Mouse (Mus musculus) midbrain, embryonic 14.5 days (tissue): ENCODE results near the gene Fndc1. TPM values are rescaled to one million over a fixed set of nuclear protein-coding genes. Genes with fewer than 3 reads are reported as not detected.
A peak's percentile ranks its signal among the peaks of the same experiment; 100 is the strongest.

Experiments
- ATAC-seq: fragments of 200-750 bp; cut with Nextera tagmentation; 2 replicates; pipeline ENCODE4 v1.8.0; 2017; ENCODE audit warnings: moderate number of reproducible peaks, moderate library complexity; ENCODE audit not compliant: low FRiP score, low TSS enrichment
- DNase-seq: peaks from one replicate; pipeline ENCODE4 v3.0.0-alpha.2; 2015
- H3K27ac ChIP-seq: fragments of 300-500 bp; sonication (generic); replicated peaks from 2 replicates; pipeline ENCODE4 v1.5.1; 2014; ENCODE audit warnings: mild to moderate bottlenecking, low read depth, low read length, moderate library complexity
- H3K27me3 ChIP-seq: fragments of 300-500 bp; sonication (generic); 2 replicates; pipeline ENCODE4 v1.6.1; 2014; ENCODE audit warnings: low read length, control low read depth, mixed read lengths; ENCODE audit not compliant: control insufficient read depth, insufficient read depth
- H3K36me3 ChIP-seq: fragments of 300-500 bp; sonication (generic); 2 replicates; pipeline ENCODE4 v1.6.1; 2014; ENCODE audit warnings: low read length, control low read depth; ENCODE audit not compliant: control insufficient read depth, insufficient read depth
- H3K4me1 ChIP-seq: fragments of 300-500 bp; sonication (generic); 2 replicates; pipeline ENCODE4 v1.6.1; 2014; ENCODE audit warnings: mild to moderate bottlenecking, antibody characterized with exemption, low read length, control low read depth; ENCODE audit not compliant: control insufficient read depth, insufficient read depth
- H3K4me2 ChIP-seq: fragments of 300-500 bp; sonication (generic); 2 replicates; pipeline ENCODE4 v1.6.1; 2014; ENCODE audit warnings: mild to moderate bottlenecking, low read length, moderate library complexity
- H3K4me3 ChIP-seq: fragments of 300-500 bp; sonication (generic); replicated peaks from 2 replicates; pipeline ENCODE4 v1.5.1; 2014; ENCODE audit warnings: low read depth, low read length
- H3K9ac ChIP-seq: fragments of 300-500 bp; sonication (generic); replicated peaks from 2 replicates; pipeline ENCODE4 v1.6.1; 2014; ENCODE audit warnings: mild to moderate bottlenecking, low read length, moderate library complexity
- H3K9me3 ChIP-seq: fragments of 300-500 bp; sonication (generic); 2 replicates; pipeline ENCODE4 v1.6.1; 2016; ENCODE audit warnings: low read length, control low read depth, mixed read lengths; ENCODE audit not compliant: control insufficient read depth
- WGBS: fragments of 180-500 bp; shearing (Covaris S2); extraction: QIAGEN DNeasy Blood & Tissue Kit; methylation state at CpG from one replicate; pipeline ENCODE4 v1.1.7; 2014; 5-methylcytosine and 5-hydroxymethylcytosine counted together
- polyA plus RNA-seq: library from polyadenylated mRNA; unstranded; fragments of >200 nt; fragmentation: Nextera tagmentation; extraction: Ambion mirVana; gene quantifications from 2 replicates; pipeline ENCODE4 v1.2.1, GENCODE M21; 2014

Fndc1 gene
- polyA plus RNA-seq, result 3.5 and 3.8 TPM in 2 replicates

DNA sequence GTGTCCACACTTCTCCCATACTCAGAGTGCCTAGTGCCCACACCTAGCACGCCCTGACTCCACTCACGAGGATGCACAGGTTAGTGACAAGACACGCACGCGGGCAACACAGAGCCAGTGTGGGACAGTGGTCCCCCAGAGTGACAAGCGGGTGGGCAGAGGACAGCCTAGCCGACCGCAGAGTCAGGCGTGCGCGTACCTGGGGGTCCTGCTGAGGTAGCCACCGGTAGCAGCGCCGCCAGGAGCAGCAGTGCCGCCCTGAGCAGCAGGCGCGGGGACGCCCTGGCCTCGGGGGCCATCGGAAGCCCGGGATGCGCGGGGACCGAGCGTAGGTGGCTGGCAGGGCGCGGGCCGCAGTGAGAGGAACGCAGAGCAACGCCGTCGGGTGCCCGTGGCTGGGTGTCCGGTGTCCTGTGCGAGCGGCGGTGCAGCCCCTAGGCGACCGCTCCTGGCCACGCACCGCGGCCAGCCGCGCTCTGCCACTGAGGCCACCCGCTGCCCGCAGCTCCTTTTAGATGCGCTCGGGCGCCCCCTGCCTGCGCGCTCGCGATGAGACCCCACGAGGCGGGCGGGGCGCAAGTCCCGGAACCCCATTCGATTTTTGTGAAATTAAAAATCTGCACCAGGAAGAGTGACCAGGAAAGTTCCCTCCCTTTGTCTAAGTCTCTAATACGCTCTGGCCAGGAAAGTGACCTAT is at the start of gene Fndc1:
TSS of gene Fndc1 (minus strand) at position 484 of the 697 bp plus-strand sequence.
- H3K36me3 ChIP-seq, result no peaks in the 10 kb centered on the region
- peak; percentile 88 for DNase-seq
- WGBS, result 2% methylated on average over 60 of the region's 60 CpGs

DNA sequence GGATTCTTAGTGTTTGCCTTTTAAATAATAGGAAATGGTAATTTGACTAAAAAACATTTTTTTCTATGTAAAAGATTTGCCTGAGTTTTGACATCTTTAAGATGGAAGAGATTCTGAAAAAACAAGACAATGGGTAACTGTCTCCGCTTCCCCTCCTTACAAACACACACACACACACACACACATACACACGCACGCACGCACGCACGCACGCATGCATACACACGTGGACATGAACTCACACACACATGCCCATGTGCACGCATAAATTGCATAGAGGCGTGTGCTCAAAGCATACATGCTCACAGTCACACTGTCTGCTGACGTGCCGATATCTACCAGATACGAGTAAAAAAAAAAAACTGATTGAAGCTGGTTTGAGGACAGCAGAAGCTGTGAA is 49.4 kb upstream of the Fndc1 start:
- H3K36me3 ChIP-seq, result no peaks in the 10 kb centered on the region
- 95% methylated on average over 13 of the region's 13 CpGs for WGBS
- H3K9ac ChIP-seq, result no peak overlapping the region
- no peaks in the 10 kb centered on the region for H3K27me3 ChIP-seq
- H3K4me3 ChIP-seq, result no peak overlapping the region
- no peaks in the 10 kb centered on the region for H3K4me1 ChIP-seq
- DNase-seq, result no peak
- no peak overlapping the region for H3K27ac ChIP-seq
- ATAC-seq, result no peak
- no peak overlapping the region for H3K4me2 ChIP-seq
- no peaks in the 10 kb centered on the region for H3K9me3 ChIP-seq

More for the DNA sequence above, at the start of gene Fndc1:
- peaks cover 21% of the 10 kb centered on the region; the same call in 1 of the 2 replicates for H3K27me3 ChIP-seq
- peak; percentile 64; the same call in 1 of the 2 replicates for ATAC-seq
- no peak within 1 kb of the TSS for H3K27ac ChIP-seq
- no peaks in the 10 kb centered on the region for H3K9me3 ChIP-seq
- peak within 1 kb of the TSS; percentile 99 for H3K4me2 ChIP-seq
- peaks cover 3% of the 10 kb centered on the region; the same call in 1 of the 2 replicates for H3K4me1 ChIP-seq
- H3K4me3 ChIP-seq, result peak within 1 kb of the TSS; percentile 54
- peak within 1 kb of the TSS; percentile 60; the same call in 1 of the 2 replicates for H3K9ac ChIP-seq

DNA sequence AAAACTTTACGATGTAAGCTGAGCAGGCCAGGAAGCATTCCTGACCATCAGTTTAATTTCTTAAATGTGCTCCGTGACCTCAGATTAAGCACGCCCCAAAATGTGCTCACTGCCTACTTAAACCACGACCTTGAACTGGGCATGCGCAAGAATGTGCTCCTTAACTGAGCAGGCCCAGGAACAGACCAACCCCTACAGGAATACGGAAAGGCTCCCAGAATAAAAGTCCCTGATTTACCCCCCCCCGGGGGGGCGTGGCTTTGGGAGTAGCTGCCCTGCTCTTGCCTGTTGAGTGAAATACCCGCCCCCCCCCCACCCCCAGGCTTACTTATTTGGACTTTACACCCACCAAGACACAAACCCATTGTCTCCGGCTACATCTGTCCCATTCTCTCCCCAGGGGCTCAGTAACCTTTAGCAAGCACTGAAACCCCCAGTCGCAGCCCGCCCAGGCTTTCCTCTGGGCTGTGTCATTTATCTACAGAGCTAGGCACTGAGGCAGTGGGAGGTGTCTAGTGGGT is 48.9 kb upstream of the Fndc1 start:
- no peak overlapping the region for H3K4me3 ChIP-seq
- no peaks in the 10 kb centered on the region for H3K9me3 ChIP-seq
- no peaks in the 10 kb centered on the region for H3K36me3 ChIP-seq
- H3K4me2 ChIP-seq, result no peak overlapping the region
- DNase-seq, result peak; percentile 32
- H3K4me1 ChIP-seq, result no peaks in the 10 kb centered on the region
- H3K27me3 ChIP-seq, result no peaks in the 10 kb centered on the region
- WGBS, result 32% methylated on average over 12 of the region's 12 CpGs
- no peak for ATAC-seq
- H3K27ac ChIP-seq, result no peak overlapping the region
- no peak overlapping the region for H3K9ac ChIP-seq

DNA sequence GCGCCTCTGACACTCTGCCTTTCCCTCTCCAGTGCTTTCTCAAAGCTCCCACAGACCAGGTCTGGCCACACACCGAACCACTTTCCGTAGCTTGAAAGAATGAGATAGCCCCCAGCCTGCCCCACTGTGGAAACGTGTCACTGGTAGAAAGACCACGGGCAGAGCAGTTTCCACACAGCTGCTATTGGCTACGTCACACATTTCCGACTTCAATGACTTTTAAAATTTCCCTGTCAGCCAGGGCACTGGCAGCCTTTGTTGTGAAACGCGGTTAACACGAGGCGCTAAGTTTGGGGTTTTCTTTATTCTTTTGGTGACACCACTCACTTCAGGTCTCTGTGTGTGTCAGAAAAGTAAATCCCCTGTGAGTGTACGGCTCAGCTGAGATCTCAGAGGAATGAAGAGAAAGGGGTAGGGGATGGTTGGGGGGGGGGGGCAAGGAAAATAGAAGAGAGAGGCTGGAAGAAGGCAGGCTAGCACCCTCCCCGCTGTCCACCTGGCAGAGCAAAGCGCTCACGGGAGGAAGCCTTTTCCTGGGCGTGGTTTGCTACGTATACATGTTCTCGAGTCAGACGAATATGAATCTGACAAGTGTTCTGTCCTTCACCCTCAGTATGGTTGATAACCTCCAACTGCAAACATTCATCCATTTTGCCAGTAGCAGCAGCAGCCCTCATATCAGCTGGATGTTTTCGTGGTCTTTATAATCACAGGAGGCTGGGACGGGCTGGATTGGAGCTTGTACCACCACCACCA is 47.9 kb upstream of the Fndc1 start:
- DNase-seq (no peak), ATAC-seq (no peak)
- no peaks in the 10 kb centered on the region for H3K27me3 ChIP-seq
- no peak overlapping the region for H3K4me2 ChIP-seq
- H3K9ac ChIP-seq, result no peak overlapping the region
- no peaks in the 10 kb centered on the region for H3K4me1 ChIP-seq
- no peaks in the 10 kb centered on the region for H3K9me3 ChIP-seq
- 72% methylated on average over 21 of the region's 21 CpGs for WGBS
- H3K4me3 ChIP-seq, result no peak overlapping the region
- no peaks in the 10 kb centered on the region for H3K36me3 ChIP-seq
- H3K27ac ChIP-seq, result no peak overlapping the region

DNA sequence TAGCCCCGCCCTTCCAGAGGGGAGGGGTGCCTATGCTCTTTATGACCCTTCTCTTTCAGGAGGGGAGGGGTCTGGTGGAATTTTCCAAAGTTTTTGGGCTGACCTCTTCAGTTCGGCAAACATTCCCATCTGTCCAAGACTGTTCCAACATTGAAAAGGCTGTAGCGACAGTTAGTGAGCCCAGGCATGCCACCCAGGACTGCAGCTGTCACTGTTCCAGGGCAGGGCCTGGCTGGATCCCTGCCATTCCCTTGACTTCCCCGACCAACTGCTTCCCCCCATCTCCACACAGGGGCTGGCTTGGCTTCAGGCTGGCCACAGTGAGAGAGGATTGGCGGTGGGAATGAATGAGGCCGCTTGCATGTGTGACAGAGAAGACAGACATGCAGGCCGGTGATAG is 46.3 kb upstream of the Fndc1 start:
- Histone ChIP-seq H3K4me3 (no peak overlapping the region), H3K4me2 (no peak overlapping the region), H3K36me3 (no peaks in the 10 kb centered on the region), H3K27ac (no peak overlapping the region), H3K9ac (no peak overlapping the region), H3K27me3 (no peaks in the 10 kb centered on the region), H3K4me1 (no peaks in the 10 kb centered on the region), H3K9me3 (no peaks in the 10 kb centered on the region)
- peak; percentile 21 for DNase-seq
- 63% methylated on average over 7 of the region's 7 CpGs for WGBS
- ATAC-seq, result no peak

DNA sequence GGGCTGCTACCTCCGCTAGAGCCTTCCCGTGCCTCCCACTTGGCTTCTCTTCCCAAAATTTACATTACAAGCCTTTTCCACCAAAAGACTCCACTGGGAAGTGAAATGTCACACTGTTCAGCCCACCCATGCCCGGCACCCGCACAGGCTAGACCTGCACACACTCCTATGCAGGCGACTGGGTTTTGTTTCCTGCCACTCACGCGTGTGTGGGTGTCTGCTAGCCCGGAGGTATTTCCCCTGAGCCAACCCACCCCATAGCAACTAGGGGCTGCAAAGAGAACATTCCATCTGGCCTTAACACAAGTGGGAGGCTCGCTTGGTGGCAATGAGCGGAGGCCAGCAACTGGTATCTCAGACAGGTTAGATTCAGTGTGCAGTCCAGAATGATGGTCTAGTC is 44.7 kb upstream of the Fndc1 start:
- no peaks in the 10 kb centered on the region for H3K27me3 ChIP-seq
- ATAC-seq (no peak), DNase-seq (no peak)
- 76% methylated on average over 10 of the region's 10 CpGs for WGBS
- H3K27ac ChIP-seq, result no peak overlapping the region
- H3K4me1 ChIP-seq, result no peaks in the 10 kb centered on the region
- no peaks in the 10 kb centered on the region for H3K36me3 ChIP-seq
- no peak overlapping the region for H3K4me2 ChIP-seq
- no peaks in the 10 kb centered on the region for H3K9me3 ChIP-seq
- H3K4me3 ChIP-seq, result no peak overlapping the region
- no peak overlapping the region for H3K9ac ChIP-seq

DNA sequence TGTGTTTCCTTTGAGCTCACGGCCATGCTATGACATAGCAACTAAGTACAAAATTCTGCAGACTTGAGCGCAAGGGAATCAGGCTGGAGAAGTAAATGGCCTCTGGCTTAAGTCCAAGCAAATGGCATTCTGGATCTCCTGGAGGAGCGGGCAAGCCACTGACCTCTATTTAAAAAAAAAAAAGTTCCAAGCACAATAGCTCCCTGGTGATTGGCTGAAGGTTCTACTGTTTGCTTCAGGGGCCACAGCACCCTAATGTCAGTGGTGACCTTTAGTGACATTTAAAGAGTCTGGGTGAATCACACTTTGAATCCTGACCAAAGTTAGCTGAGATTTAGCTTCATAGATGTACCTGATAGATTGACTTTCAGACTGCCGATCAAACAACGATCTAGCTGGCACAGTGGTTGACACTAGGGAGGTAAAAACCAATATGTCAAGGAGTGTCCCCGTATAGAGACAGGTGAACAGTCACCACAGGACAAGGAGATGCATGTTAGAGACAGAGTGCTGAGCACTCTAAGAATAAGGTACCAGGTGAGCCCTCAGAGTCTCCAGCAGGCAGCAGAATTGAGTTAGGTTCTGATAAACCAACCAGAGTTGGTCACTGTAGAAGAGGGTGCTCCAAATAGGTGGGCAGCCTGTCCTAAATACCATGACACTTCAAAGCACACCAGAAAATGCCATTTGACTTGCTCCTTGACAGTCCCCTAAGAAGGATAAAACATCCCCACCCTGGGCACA is 43.9 kb upstream of the Fndc1 start:
- DNase-seq (no peak), ATAC-seq (no peak)
- Histone ChIP-seq H3K27me3 (no peaks in the 10 kb centered on the region), H3K36me3 (no peaks in the 10 kb centered on the region), H3K4me1 (no peaks in the 10 kb centered on the region), H3K9me3 (no peaks in the 10 kb centered on the region), H3K27ac (no peak overlapping the region), H3K4me2 (no peak overlapping the region), H3K4me3 (no peak overlapping the region), H3K9ac (no peak overlapping the region)
- WGBS, result 88% methylated on average over 6 of the region's 6 CpGs

DNA sequence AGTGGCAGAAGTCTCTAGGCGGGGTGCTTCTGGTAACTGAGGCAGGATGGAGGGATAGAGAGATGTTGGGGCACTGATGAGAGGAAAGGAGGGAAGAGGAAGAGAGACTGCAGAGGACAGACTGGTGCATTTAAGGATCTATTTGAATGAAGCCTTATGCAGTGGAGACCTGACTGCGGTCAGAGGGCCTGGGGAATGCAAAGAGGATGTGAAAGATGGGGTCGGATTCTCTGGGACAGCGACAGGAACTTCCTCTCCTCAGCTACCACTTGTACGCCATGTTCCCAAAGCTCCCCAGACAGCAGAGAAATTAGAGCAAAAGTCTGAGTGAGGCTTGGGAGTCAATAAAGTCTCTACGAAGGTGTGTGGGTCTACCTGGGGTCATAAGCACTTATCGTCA is 42.0 kb upstream of the Fndc1 start:
- ATAC-seq (no peak), DNase-seq (no peak)
- no peaks in the 10 kb centered on the region for H3K9me3 ChIP-seq
- H3K4me1 ChIP-seq, result no peaks in the 10 kb centered on the region
- H3K36me3 ChIP-seq, result no peaks in the 10 kb centered on the region
- H3K4me3 ChIP-seq, result no peak overlapping the region
- no peak overlapping the region for H3K27ac ChIP-seq
- H3K9ac ChIP-seq, result no peak overlapping the region
- 80% methylated on average over 7 of the region's 7 CpGs for WGBS
- H3K27me3 ChIP-seq, result no peaks in the 10 kb centered on the region
- no peak overlapping the region for H3K4me2 ChIP-seq
